Mouse (Mus musculus): ENCODE measurements around the gene Spata33.
"Not testable (repeated sequence)": the region's sequence is repeated elsewhere in the genome, so short reads cannot be mapped to it uniquely, and the experiment has no call there.

The Spata33 gene

GRCm38 (mm10) chr8:123232553-123232952 is 19.9 kb downstream of the Spata33 start:
- no peak for DNase-seq (ENCODE audit: low read depth in 1 of 2, low spot score in 2 of 2)

- DNase-seq (ENCODE audit: low read depth in 1 of 2, low spot score in 2 of 2), result no peak
These were observed 20.7 kb downstream of the Spata33 start for GRCm38 (mm10) chr8:123233300-123233699.

DNA sequence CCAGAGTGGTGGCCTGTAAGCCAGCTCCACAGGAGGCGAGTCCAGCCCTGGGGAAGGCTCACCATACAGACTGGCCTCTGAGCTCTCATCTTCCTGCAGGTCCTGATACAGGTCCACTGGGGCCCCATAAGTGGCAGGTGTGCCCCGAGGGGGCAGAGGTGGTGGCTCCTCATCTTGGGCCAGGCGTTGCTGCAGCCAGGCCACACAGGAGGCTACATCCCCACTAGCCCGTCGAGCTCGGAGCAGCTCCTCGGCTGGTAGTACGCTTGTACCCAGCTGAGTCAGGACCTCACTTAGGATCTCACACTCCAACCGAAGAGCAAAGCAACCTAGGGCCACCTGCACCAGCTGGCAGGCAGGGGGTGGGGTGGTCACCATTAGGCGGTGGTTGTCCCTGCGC is 21.1 kb downstream of the Spata33 start:
- no peak for DNase-seq (ENCODE audit: low read depth in 1 of 2, low spot score in 2 of 2)

- DNase-seq (ENCODE audit: low read depth in 1 of 2, low spot score in 2 of 2), result no peak
These were observed 22.4 kb downstream of the Spata33 start for GRCm38 (mm10) chr8:123234918-123235519.

- DNase-seq (ENCODE audit: low read depth in 1 of 2, low spot score in 2 of 2), result peak; percentile 14 to 60
These were observed 23.2 kb downstream of the Spata33 start, which contains the start of gene Spata2l for GRCm38 (mm10) chr8:123235520-123236497. Spata2l (minus strand) TSS chr8:123236233.

- DNase-seq (ENCODE audit: low read depth in 1 of 2, low spot score in 2 of 2), result no peak
These were observed 26.8 kb downstream of the Spata33 start for GRCm38 (mm10) chr8:123239398-123239797.

DNA sequence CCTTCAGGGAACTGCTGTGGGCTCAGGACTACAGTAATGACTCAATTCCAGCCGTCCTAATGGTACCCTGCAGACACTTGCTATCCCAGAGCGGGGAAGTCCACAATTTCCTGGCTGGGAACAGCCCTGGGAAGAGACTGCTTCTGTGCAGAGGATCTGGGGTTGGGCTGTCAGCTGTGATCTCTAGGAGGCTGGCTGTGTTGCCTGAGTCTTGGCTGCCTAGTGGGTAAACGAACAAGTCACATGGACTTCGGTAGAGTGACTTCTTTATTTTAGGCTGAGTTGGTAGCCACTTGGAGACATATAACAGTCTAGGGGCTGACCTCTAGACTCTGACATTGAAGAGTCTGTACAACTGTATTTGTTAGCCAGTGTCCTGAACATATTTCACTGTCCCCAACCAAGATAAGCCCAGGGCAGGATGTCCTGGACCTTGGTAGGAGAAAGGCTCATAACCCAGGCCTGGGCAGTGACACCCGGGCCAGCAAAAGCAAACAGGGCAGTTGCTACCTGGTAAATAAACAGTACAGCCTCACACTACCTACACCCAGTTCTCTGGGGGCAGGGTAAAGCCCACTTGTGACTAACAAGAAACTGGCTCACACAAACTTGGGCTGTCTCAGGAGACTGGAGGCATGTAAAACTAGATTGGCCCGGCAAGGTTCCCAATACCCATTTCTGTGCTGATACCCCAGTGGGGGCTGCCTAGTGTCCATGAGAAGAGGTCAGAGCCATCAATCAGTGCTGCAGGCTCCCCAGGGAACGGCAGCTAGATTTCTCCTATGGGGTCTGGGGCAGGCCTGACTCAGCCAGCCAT is 29.7 kb downstream of the Spata33 start:
- DNase-seq (ENCODE audit: low read depth in 1 of 2, low spot score in 2 of 2), result no peak

GRCm38 (mm10) chr8:123243053-123243452 is 30.4 kb downstream of the Spata33 start:
- DNase-seq (ENCODE audit: low read depth in 1 of 2, low spot score in 2 of 2), result no peak

- no peak for DNase-seq (ENCODE audit: low read depth in 1 of 2, low spot score in 2 of 2)
These were observed 31.8 kb downstream of the Spata33 start for GRCm38 (mm10) chr8:123244382-123244781.

DNA sequence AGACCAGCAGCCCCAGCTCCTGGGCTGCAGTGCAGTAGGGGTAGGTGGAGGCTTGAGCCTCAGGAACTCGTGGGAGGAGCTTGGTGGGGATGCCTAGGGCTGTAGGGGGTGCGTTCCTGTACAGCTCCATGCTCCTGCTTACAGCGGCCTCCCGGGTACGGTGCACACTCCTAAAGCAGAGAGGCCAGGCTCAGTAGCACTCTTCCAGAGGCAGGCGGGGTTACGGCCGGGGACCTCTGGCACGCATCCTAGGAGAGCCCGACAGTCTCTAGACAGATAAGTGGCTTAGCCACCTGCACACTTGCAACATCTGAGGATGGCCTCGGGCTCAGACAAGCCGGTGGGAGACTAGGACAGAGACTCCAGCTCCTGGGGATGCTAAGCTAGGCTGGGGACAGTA is 32.9 kb downstream of the Spata33 start:
- DNase-seq (ENCODE audit: low read depth in 1 of 2, low spot score in 2 of 2), result no peak

DNA sequence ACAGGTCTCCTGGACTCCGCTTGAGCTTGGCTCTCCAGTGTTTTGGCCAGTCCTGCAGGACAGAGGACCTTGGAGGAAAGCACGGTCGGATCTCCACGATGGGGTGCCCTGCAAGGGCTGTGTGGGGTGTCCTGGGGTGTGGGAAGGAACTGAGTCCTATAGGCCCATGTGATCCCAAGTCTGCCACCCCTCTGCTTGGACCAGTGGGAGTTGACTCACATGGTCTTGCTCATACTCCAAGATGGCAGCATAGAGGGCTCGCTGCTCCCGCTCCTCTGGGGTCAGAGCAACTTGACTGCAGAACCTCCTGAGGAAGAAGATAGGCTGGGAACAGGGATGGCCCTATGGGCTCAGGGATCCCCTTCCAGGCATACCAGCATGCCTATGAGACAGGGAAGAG is 35.1 kb downstream of the Spata33 start:
- no peak for DNase-seq (ENCODE audit: low read depth in 1 of 2, low spot score in 2 of 2)

DNA sequence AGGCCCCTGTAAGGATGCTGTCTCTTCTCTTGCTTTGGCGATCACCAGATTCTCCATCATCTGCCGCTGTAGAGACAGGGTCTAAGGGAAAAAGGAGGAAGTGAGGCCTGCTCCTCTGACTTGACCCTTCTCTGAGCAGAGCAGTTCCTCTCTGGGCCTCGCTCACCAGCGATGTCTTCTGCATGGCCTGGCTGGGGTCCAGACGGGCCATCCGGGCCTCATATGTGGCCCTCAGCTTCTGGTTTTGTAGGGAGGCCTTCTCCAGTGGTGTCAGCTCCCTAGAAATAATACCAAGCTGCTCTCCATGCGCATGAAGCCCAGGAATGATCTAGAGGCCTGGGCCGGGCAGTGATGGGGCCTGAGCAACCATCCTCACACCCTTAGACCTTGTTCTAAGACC is 36.0 kb downstream of the Spata33 start:
- DNase-seq (ENCODE audit: low read depth in 1 of 2, low spot score in 2 of 2), result peak; percentile 17 to 48

- no peak for DNase-seq (ENCODE audit: low read depth in 1 of 2, low spot score in 2 of 2)
These were observed 38.3 kb downstream of the Spata33 start for GRCm38 (mm10) chr8:123250940-123251339.

GRCm38 (mm10) chr8:123252925-123253324 is 40.3 kb downstream of the Spata33 start:
- DNase-seq (ENCODE audit: low read depth in 1 of 2, low spot score in 2 of 2), result no peak

GRCm38 (mm10) chr8:123253451-123254098 is 40.9 kb downstream of the Spata33 start:
- no peak for DNase-seq (ENCODE audit: low read depth in 1 of 2, low spot score in 2 of 2)

DNA sequence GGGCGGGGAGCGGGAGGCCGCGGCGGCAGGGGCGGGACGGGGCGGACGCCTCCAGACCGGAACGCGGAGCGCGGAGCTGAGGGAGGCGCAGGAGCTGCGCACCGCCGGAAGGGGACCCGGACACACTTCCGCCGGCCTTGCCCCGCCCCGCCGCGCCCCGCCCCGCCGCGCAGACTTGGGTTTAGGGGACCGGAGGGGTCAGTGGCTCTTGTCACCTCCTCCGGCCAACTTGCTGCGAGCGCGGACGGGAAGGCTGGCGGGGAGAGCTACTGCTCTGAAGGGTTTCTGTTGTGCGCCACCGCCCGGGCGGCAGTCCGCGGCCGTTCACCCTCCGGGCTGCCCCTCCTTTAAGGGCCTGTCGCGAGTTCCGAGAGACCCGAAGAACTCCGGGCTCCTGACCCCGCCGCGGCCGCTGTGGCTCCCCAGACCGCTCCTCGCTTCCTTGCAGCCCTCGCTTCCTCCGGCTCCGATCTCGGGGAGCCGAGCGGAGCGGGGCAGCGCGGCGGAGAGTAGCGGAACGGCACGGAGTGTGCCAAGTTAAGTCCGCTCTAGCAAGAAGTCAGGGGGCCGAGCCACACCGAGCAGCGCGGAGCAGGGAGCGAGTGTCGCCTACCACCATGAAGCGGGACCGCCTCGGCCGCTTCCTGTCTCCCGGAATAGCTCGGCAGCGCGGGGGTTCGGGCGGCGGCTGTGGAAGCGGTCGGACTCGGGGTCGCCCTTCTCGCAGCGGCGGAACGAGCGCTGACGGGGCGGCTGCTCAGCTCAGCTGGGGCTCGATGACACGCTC is 41.7 kb downstream of the Spata33 start, which contains the start of the genes Zfp276 and Vps9d1:
Gene Zfp276, plus strand, starts transcription at position 97 of the 787 bp plus-strand sequence.
Gene Vps9d1, minus strand, starts transcription at position 250 of the 787 bp plus-strand sequence.
- peak in 1 of 2 experiments; percentile 66 for DNase-seq (ENCODE audit: low read depth in 1 of 2, low spot score in 2 of 2)

DNA sequence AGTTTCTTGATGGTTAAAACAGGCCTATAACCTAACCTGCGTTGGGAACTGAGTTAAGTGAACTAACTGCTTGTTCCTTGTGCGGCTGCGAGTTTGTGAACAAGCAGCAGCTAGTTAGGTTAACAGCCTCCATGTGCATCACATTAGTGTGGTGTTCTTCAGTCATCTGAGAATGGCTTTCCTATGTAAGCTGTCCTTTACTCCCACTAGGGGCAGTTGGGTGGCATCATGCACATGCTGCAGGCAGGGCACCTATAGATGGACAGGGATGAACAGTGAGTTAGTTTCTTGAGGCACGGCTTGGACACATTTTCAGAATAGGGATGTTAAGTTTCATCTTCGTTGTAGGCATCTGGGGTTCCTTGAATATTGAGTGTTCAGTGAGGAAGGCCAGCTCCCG is 42.5 kb downstream of the Spata33 start:
- no peak for DNase-seq (ENCODE audit: low read depth in 1 of 2, low spot score in 2 of 2)

DNA sequence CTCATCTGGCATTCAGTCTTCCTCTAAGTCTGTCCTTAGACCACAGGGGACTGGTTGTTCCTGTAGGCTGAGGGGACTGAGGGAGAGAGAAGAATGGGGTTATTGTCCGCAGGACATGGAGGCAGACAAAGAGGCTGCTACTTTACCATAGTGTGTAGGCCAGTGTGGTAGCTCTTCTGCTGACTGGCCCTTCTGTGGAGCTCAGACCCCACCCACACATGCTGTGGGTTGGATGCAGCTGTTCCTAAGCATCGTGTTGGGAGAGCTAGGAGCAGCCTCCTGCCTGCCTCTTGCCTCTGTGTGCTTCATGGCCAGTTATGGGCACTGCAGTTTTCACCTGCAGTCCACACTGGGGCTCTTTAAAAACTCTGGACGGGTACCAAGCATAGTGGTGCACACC is 44.5 kb downstream of the Spata33 start:
- no peak for DNase-seq (ENCODE audit: low read depth in 1 of 2, low spot score in 2 of 2)

GRCm38 (mm10) chr8:123257593-123257992 is 45.0 kb downstream of the Spata33 start:
- DNase-seq (ENCODE audit: low read depth in 1 of 2, low spot score in 2 of 2), result not testable (repeated sequence)
